Mouse (Mus musculus) thymus, postnatal 14 days (tissue): ENCODE data around the gene Stard8.
"Not testable (repeated sequence)": the region's sequence is repeated elsewhere in the genome, so short reads cannot be mapped to it uniquely, and the experiment has no call there.

ENCODE experiments used
- DNase-seq: peaks from one replicate; pipeline ENCODE4 v3.0.0; 2021

Gene Stard8

DNA sequence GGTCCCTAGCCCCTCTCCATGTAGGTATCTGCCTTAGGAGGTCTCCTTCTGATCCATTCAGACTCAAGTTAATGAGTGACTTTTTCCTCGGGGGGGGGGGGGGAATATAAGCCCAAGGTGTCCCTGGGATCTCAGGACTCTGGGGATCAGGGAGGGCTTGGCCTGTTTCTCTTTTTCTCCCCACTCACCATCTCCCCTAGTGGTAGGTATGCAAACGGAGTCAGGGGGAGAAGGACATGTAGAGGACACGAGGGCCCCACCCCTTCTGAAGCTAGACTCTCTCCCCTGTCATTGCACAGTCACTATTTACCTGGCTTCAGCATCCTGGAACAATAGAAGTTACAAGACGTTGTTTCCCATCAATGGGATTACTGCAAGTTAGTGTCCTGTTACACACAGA, 45.1 kb downstream of the Stard8 start:
- no peak for DNase-seq

DNA sequence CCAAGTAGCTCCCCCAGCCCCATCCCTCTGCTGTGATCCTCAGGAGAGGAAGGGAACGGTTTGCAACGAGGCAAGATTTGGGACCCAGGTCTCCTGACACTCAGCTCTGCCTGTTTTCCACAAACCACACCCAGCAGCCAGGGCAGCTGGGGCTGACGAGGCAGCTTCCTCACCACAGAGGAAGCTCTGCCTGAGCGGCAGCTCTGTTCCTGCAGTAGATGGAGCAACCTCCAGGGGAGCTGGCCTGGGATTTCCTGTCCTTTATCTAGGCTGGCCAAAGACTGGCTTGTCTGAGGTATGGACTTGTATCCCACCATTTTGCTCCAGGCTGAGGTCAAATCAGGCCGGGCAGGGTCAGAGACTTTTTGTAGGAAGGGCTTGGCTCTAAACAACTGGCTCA, 46.2 kb downstream of the Stard8 start:
- DNase-seq = no peak

DNA sequence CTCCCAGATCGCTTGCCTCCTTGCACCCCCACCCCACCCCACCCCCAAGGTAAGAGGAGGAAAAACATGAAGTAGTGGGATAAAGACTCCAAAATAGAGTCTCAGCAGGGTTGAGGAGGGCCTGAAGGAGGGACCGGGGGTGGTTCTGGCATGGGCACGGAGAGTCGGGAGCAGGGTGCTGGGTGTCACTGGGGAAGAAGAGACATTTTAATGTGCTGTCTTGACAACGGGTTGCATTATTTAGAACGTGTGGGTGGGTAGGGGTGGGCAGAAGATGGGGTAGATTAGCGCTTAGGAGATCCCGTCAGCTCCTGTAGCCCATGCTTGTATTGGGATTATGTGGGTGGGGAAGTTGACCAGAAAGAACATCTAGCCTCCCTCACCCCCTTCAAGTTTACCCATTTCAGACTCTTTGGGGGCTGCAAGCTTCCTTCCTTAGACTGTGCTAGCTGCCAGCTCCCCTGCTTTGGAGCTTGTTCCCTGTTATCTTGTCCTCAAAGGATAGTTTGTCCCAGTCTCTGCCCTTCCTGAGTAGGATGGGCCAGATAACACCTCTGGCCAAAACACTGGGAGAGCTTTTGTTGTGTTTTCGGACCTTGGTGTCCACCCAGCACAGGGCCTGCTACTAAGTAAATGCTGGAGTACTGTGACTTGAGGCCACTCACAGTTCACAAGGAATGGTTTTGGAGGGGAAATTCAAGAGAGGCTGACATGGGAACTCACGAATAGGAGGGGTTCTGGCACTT, 47.9 kb downstream of the Stard8 start:
- no peak for DNase-seq

DNA sequence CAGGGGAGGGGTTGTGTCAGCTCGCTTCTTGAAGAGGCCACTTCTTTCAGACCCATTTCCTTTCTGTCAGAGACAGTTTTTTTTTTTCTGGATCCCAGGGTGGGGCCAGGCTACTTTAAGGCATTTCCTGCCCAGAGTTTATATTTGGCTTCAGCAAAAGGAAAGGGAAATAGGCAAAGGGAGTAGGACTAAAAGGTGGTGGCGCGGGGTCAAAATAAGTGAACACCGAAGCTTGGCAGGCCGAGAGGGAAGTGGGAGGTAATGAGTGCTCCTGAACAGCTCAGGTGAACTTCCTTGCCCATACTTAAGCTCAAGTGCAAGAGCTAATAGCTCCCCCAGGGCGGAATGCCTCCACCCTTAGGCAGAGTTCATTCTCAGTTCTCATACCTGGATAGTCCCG, 49.2 kb downstream of the Stard8 start:
- DNase-seq = no peak

DNA sequence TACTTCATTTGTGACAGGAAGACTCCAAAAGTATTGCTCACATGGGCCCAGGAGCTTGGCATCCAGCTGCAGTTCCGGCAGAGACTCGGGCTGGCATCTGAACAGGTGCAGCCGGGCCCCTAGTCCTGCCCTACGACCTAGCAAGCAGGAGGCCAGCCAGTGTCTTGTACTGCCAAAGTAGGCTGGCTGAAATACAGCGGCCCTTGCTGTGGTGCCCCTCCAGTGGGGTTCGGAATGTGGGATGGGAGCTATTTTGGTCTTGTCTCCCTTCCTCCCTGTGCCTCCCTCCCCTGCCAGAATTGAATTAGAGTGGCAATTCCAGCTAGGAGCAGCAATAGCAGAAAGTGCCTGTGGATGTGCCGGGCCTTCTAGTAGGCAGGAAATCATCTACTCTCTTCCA, 51.5 kb downstream of the Stard8 start:
- DNase-seq = no peak

DNA sequence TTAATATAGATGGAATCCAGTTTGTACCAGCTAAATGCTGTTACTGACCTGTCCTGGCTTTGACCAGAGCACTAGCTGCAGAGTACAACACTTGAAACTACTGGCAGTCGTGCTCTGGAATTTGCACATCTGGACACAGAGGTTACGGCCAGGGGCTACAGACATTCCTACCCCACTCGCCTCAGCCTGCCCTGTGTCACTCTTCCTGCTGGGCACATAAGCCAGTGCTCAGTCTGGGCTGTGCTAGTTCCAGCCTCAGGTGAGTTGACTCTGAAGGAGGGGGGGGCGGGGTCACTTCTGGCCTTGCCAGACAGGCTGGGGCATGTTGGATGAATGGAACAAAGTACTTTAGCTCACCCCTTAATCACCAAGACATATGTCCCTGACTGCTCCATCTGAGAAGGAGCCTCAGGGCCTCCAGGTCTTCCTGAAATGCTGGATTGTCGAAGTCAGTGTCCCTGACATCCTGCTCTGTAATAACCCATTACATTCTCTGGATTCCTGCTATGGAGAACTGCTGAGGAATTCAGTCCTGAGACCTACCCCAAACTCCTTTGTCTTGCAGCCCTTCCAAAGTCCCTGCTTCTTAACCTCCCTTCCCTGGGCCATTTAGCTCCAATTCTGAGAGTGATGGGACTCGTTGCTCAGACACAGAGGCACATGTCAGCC, 54.9 kb downstream of the Stard8 start:
- DNase-seq = no peak

DNA sequence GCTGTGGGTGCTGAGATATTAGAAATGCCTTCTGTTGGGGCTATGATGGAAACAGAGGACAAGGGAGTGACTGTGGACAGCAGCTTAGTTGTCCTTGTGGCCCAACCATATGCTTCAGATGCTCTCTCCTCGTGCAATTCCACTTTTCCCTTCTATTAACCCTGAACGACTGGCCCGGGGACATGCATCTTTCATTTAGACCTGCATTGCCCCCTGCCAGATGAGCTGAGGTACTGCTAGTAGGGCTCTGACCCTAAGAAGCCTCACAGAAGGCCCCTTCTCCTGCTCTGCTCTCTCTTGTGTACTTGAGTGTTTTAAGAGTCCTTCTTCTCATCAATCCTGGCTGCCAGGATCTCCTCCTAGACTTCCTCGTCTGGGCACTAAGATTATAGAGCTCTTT, 56.1 kb downstream of the Stard8 start:
- no peak for DNase-seq

DNA sequence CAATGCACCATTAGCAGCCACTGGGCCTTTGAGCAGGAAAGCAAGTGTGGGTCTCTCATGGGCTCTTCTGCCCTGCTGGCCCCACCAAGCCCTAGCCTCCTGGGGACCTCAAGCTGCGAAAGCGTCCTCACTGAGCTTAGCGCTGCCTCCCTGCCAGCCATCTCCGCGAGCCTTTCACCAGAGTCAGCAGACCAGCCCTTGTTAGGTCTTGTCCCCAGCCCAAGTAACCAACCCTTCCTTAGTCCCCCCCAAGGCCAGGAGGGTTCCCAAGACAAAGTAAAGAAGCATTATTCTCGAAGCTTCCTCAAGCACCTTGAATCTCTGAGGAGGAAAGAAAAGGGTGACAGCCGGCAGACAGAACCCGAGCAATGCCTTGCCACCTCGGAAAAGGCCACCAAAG, 62.5 kb downstream of the Stard8 start:
- no peak for DNase-seq

DNA sequence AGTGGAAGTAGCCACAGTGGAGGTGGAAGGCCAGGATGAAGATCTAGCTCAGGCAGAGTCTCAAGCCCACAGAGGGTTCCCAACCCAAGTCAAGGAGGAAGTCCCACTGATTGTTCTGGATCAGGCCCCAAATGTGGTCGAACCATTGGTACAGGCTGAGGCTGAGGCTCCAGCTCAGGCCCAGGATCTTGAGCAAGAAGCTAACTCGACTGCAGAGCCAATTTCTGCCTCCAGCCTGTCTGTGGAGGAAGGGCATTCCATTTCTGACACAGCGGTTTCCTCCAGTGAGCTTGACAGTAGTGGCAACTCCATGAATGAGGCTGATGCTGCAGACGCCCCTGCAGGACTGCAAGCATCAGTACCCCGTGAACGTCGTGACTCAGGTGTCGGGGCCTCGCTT, 63.5 kb downstream of the Stard8 start:
- DNase-seq = no peak

DNA sequence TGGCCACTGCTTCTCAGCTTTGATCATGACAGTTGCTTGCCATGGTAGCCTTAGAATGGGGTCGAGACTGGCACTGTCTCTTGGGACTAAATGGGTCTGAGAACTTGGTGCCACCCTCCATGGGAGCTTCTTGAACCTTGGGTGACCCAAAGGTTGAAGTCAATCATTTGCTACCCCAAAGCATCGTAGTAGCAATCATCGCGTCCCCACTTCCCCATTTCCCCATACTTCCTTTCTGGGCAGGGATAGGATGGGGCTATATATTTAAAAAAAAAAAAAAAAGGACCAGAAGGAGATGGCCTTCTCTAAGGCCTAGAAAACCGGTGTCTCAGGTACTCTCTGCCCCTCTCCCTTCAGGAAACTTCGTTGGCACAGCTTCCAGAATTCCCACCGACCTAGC, 64.2 kb downstream of the Stard8 start:
- no peak for DNase-seq

DNA sequence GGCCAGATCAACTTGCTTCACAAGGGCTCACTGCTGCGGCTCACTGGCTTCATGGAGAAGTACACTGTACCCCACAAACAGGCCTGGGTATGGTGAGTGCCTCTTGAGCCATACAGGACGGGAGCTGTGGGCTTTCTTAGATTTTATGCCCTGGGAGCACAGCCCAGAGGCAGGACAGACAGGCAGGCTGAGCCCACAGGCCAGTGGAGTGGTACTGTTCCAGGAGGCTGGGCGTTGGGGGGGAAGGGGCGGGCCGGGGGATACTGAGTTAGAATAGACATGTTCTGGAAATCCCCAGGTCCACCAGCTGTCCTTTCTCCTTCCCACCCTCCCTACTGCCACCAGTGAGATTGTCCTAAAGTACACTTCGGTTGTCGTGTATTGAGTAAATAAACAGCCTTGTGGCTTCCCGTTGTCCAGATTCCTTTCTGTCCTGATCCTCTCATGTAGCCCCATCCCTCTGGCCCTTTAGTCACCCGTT, 64.7 kb downstream of the Stard8 start:
- no peak for DNase-seq

DNA sequence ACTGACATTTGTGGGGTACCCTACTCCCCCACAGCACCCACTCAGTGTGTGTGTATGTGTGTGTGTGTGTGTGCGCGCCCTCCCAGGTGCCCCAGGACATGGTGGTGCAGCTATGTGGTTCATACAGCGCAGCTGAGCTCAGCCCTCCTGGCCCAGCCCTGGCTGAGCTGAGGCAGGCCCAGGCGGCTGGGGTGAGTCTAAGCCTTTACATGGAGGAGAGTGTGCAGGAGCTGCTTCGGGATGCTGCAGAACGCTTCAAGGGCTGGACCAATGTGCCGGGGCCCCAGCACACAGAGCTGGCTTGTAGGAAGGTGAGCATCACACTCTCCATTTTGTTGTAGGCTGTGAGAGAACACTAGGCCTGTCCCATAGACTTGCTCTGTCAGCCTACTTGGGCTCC, 68.1 kb downstream of the Stard8 start:
- no peak for DNase-seq

DNA sequence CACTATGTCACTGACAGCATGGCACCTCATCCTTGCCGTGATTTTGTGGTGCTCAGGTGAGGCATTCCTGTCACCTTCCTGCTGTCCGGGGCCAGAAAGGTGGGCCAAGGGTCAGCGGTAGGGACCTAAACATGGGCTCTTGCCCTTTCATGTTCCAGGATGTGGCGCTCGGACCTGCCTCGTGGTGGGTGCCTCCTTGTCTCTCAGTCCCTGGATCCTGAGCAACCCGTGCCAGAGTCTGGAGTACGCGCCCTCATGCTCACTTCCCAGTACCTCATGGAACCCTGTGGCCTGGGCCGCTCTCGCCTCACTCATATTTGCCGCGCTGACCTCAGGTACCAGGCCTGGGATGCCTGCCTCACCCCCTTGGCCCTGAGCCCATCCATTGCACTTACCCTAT, 69.5 kb downstream of the Stard8 start:
- DNase-seq = no peak

DNA sequence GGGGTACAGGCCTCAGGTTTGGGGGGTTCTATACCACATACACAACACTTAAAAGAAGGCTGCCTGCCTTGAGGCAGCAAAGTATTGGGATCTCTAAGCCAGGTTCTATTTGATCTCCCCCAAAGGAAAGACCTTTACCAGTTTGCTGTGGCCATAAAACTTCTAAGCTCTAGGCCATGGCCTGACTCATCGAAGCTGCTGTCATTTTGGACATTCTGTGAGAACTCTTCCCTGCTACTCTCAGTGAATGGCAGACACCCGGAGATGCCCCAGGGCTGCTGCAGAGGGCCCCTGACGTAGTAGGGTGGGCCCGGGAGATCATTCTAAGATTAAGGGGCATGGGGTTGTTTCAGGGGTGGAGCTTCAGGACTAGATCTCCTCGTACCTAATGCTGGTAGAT, 72.1 kb downstream of the Stard8 start:
- no peak for DNase-seq

DNA sequence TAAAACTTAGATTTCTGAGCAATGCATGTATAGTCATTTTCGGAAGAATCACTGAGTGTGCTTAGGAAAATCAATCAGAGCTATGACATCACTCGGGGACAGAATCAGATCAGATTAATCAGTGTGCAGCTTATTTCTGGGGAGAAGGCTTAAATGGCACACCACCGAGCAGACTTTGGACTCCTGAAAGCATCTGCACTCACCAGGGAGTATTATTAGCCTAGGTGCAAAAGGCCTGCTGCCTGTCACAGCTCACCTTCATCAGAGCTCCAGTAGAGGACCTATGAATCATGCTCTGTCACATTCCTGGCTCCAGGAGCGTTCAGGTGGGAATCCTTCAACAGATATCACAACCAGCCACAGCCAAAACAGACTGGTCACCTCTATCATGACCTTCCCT, 73.4 kb downstream of the Stard8 start:
- DNase-seq = no peak

DNA sequence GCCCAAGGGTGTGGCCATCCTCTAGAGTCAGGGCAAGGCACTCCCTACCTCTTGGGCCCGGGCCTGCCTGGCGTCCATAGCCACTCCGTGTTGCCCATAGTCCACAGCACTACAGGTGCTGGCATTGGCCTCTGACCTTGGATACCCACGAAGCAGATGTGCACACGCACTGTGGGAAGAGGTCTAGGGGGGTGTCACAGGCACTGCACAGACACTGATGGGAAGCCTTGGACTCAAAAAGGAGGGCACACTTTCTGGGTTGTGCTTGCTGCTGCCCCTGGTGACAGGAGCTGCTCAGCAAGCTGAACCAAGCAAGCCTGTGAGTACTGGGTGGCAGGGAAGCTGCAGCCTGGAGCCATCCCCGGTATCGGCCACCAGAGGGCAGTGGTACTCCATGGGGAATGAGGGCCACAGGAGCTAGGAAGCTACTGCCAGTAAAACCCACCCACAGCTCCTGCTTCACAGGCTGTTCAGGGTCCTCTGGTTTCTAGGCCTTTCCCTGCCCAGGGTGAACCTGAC, 75.4 kb downstream of the Stard8 start:
- DNase-seq = not testable (repeated sequence)

DNA sequence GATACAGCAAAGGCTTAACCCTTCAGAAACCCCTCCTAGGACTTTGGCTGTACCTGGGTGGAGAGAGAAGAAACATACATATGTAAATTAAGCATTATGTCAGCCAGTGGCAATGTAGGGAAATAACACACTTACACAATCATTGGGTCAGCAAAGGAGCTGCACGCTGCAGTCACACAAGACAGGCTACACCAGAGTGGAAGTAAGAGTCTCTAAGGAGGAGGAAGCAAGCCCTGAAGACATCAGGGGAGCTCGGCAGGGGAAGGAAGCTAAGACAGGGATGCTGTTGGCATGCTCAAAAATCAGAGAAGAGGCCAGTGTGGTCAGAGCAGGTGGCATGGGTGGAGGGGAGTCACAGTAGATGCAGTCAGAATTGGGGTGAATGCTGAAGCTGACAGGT, 89.7 kb downstream of the Stard8 start:
- no peak for DNase-seq

DNA sequence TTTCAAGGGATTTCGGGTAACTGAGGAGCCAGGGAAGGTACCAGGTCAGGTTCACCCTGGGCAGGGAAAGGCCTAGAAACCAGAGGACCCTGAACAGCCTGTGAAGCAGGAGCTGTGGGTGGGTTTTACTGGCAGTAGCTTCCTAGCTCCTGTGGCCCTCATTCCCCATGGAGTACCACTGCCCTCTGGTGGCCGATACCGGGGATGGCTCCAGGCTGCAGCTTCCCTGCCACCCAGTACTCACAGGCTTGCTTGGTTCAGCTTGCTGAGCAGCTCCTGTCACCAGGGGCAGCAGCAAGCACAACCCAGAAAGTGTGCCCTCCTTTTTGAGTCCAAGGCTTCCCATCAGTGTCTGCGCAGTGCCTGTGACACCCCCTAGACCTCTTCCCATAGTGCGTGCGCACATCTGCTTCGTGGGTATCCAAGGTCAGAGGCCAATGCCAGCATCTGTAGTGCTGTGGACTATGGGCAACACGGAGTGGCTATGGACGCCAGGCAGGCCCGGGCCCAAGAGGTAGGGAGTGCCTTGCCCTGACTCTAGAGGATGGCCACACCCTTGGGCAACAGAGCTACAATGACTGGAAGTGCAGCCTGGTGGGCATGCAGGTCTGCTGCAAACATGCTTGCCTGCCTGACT, 108.2 kb downstream of the Stard8 start:
- not testable (repeated sequence) for DNase-seq

DNA sequence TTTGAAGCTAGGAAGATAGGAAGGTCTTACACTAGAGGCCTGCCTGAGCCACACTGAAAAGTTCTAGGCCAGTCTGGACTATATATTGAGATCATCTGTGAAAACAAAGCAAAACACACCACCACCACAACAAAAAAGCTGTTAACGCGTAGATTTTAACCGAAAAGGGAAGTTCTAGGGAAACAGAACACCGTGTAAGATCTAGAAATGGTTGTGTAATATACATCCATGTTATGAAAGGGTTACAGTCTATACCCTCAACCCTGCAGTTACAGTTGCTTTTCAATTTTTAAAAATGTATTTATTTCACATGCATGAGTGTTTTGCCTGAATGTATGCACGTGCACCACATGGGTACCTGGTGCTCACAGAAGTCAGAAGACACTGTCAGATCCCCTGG, 116.5 kb downstream of the Stard8 start:
- DNase-seq = no peak
